Mouse (Mus musculus) MEL (cell line): Measurements from ENCODE around the gene D1Ertd622e. TPM values are rescaled to one million over a fixed set of nuclear protein-coding genes. Genes with fewer than 3 reads are reported as not detected.

Experiments used
- DNase-seq: peaks from one replicate; pipeline ENCODE4 v3.0.0; 2011; ENCODE audit warnings: low read depth, low spot score
- H3K27ac ChIP-seq: 2 replicates; pipeline ENCODE4 v1.5.1; 2012; ENCODE audit warnings: low read depth, mild to moderate bottlenecking, control low read depth, low read length, moderate library complexity; ENCODE audit not compliant: control insufficient read depth
- H3K27me3 ChIP-seq, 2 experiments: fragments of 150-350 bp in 1 of 2; sonication (generic) in 1 of 2; 2 replicates each; pipeline ENCODE4 v1.6.1; 2012; ENCODE audit warnings: low read length in 2 of 2, mild to moderate bottlenecking in 2 of 2, improper control_type of control experiment in 1 of 2, moderate library complexity in 1 of 2; ENCODE audit not compliant: insufficient read depth in 2 of 2, control insufficient read depth in 1 of 2
- H3K36me3 ChIP-seq, 2 experiments: 2 replicates each; pipeline ENCODE4 v1.6.1; 2012 to 2014; ENCODE audit warnings: low read length in 2 of 2, improper control_type of control experiment in 1 of 2, inconsistent platforms in 1 of 2, mild to moderate bottlenecking in 1 of 2; ENCODE audit not compliant: insufficient read depth in 2 of 2, control insufficient read depth in 1 of 2
- H3K4me1 ChIP-seq, 2 experiments: fragments of 150-350 bp in 1 of 2; sonication (generic) in 1 of 2; 2 replicates each; pipeline ENCODE4 v1.6.1; 2012; ENCODE audit warnings: low read length in 2 of 2, improper control_type of control experiment in 1 of 2, mild to moderate bottlenecking in 1 of 2; ENCODE audit not compliant: insufficient read depth in 2 of 2, control insufficient read depth in 1 of 2
- H3K4me3 ChIP-seq, 2 experiments: fragments of 150-350 bp in 1 of 2; sonication (generic) in 1 of 2; 2 replicates each; pipeline ENCODE4 v1.5.1; 2012; ENCODE audit warnings: low read depth in 2 of 2, low read length in 2 of 2, mild to moderate bottlenecking in 2 of 2, moderate library complexity in 2 of 2, control low read depth in 1 of 2, improper control_type of control experiment in 1 of 2; ENCODE audit not compliant: control insufficient read depth in 1 of 2, insufficient read depth in 1 of 2
- H3K79me2 ChIP-seq: 2 replicates; pipeline ENCODE4 v1.6.1; 2012; ENCODE audit warnings: mild to moderate bottlenecking, low read length, moderate library complexity; ENCODE audit not compliant: control insufficient read depth, poor library complexity, insufficient read depth
- H3K9ac ChIP-seq: 2 replicates; pipeline ENCODE4 v1.6.1; 2012; ENCODE audit warnings: low read depth, mild to moderate bottlenecking, control low read depth, low read length, moderate library complexity; ENCODE audit not compliant: control insufficient read depth, poor library complexity, severe bottlenecking
- H3K9me3 ChIP-seq: fragments of 150-350 bp; sonication (generic); replicated peaks from 2 replicates; pipeline ENCODE4 v1.6.1; 2012; ENCODE audit warnings: mild to moderate bottlenecking, low read length, improper control_type of control experiment, moderate library complexity; ENCODE audit not compliant: insufficient read depth
- BHLHE40 ChIP-seq: IDR thresholded peaks from 2 replicates; pipeline ENCODE4 v1.6.1; 2012; ENCODE audit warnings: low read depth, mild to moderate bottlenecking, inconsistent platforms, low read length, improper control_type of control experiment, borderline replicate concordance
- CHD1 ChIP-seq: IDR thresholded peaks from 2 replicates; pipeline ENCODE4 v1.6.1; 2012; ENCODE audit warnings: low read depth, mild to moderate bottlenecking, inconsistent platforms, low read length, improper control_type of control experiment
- EP300 ChIP-seq, 2 experiments: IDR thresholded peaks; 2 replicates each; pipeline ENCODE4 v1.6.1; 2011; ENCODE audit warnings: improper control_type of control experiment in 2 of 2, low read length in 2 of 2, low read depth in 1 of 2, mild to moderate bottlenecking in 1 of 2
- MAX ChIP-seq: IDR thresholded peaks from 2 replicates; pipeline ENCODE4 v1.6.1; 2011; ENCODE audit warnings: low read length, improper control_type of control experiment
- MAZ ChIP-seq: IDR thresholded peaks from 2 replicates; pipeline ENCODE4 v1.6.1; 2012; ENCODE audit warnings: low read depth, mild to moderate bottlenecking, inconsistent platforms, low read length, improper control_type of control experiment
- MXI1 ChIP-seq: IDR thresholded peaks from 2 replicates; pipeline ENCODE4 v1.6.1; 2011; ENCODE audit warnings: mild to moderate bottlenecking, low read depth, low read length, improper control_type of control experiment
- NRF1 ChIP-seq: IDR thresholded peaks from 2 replicates; pipeline ENCODE4 v1.6.1; 2014; ENCODE audit warnings: low read depth, mild to moderate bottlenecking, inconsistent platforms, low read length, improper control_type of control experiment, moderate library complexity; ENCODE audit not compliant: poor library complexity, insufficient read depth, severe bottlenecking
- TCF12 ChIP-seq: IDR thresholded peaks from 2 replicates; pipeline ENCODE4 v1.6.1; 2014; ENCODE audit warnings: low read depth, mild to moderate bottlenecking, inconsistent platforms, low read length, improper control_type of control experiment, moderate library complexity
- UBTF ChIP-seq: IDR thresholded peaks from 2 replicates; pipeline ENCODE4 v1.6.1; 2012; ENCODE audit warnings: low read depth, mild to moderate bottlenecking, inconsistent platforms, low read length, improper control_type of control experiment, moderate library complexity, borderline replicate concordance; ENCODE audit not compliant: insufficient read depth
- USF2 ChIP-seq, 2 experiments: IDR thresholded peaks; 2 replicates each; pipeline ENCODE4 v1.6.1; 2011 to 2012; ENCODE audit warnings: improper control_type of control experiment in 2 of 2, low read length in 2 of 2, borderline replicate concordance in 1 of 2, inconsistent platforms in 1 of 2, low read depth in 1 of 2, mild to moderate bottlenecking in 1 of 2; ENCODE audit not compliant: insufficient read depth in 1 of 2
- ZKSCAN1 ChIP-seq: IDR thresholded peaks from 2 replicates; pipeline ENCODE4 v1.6.1; 2012; ENCODE audit warnings: low read depth, mild to moderate bottlenecking, inconsistent platforms, low read length, improper control_type of control experiment, moderate library complexity
- polyA plus RNA-seq, 2 experiments: library from polyadenylated mRNA; stranded (reverse) in 1 of 2; unstranded in 1 of 2; fragments of >175 nt in 1 of 2; fragments of >200 nt in 1 of 2; gene quantifications; 2 replicates each; pipeline versions ENCODE4 v1.2.1 to v1.2.4; 2012; ENCODE audit warnings: low replicate concordance in 2 of 2, low read depth in 1 of 2; ENCODE audit not compliant: insufficient read length in 2 of 2, insufficient read depth in 1 of 2, missing spikeins in 1 of 2
- total RNA-seq: library from RNA; depleted of rRNA; stranded (reverse); fragments of 300-350 nt; gene quantifications from 2 replicates; pipeline ENCODE4 v1.2.3, GENCODE M21; 2012

The D1Ertd622e gene
- total and polyA plus RNA-seq, 3 experiments, result 26.8 to 53.9 (median 46.5) TPM

DNA sequence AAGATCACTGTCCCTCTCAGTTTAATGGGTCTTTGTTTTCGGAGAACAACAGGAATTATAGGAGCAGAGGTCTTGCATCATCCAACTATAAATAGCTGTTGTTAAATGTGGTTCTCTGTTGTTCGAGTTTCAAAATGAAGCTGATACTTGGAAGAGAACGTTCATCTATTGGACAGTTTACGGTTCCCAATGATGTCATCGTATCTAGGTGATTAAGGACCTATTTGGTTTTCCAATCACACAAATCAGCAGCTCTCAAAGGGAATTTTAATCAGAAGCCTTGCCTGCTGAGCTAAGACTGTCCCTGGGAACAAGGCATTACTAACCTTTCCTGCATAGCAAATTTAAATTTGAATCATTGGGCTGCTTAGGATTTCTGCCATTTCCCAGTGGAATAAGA lies 31.7 kb downstream of the D1Ertd622e start:
- no peak overlapping the region for H3K9ac ChIP-seq
- DNase-seq, result no peak

DNA sequence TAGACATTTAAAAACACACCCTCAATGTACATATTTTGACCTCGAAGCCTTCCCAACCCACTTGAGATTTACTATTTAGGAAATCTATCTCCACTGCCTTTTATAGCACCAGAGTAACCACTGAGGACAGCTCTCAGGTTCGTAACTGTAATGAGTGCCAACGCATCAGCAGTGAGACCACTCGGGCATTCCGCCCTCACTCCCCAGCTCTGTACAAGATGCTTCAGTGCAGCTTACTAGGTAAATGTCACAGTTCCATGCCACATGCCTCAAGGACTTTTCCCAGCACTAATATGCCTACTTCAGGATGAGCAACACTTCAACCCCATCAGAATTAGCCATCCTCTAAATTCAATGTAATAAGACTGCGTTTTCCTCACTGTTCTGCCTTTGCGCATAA lies 33.0 kb downstream of the D1Ertd622e start:
- TF ChIP-seq UBTF, result no peak
- no peak overlapping the region for H3K9ac ChIP-seq
- no peak overlapping the region for H3K4me3 ChIP-seq
- H3K27me3 ChIP-seq, result no peaks in the 10 kb centered on the region
- no peak overlapping the region for H3K27ac ChIP-seq
- no peaks in the 10 kb centered on the region for H3K9me3 ChIP-seq
- no peaks in the 10 kb centered on the region for H3K79me2 ChIP-seq
- no peak for DNase-seq
- H3K36me3 ChIP-seq, result peaks cover 0 to 17% of the 10 kb centered on the region in 2 experiments; a peak in 2 of 4 replicates
- peaks cover 9 to 12% of the 10 kb centered on the region in 2 experiments for H3K4me1 ChIP-seq

More for the DNA sequence above, 31.7 kb downstream of the D1Ertd622e start:
- Histone ChIP-seq H3K36me3 (peaks cover 0 to 19% of the 10 kb centered on the region in 2 experiments; a peak in 2 of 4 replicates), H3K27ac (no peak overlapping the region), H3K4me3 (no peak overlapping the region), H3K79me2 (no peaks in the 10 kb centered on the region), H3K27me3 (no peaks in the 10 kb centered on the region), H3K4me1 (peaks cover 9 to 12% of the 10 kb centered on the region in 2 experiments), H3K9me3 (no peaks in the 10 kb centered on the region)
- TF ChIP-seq TCF12 (no peak), ZKSCAN1 (no peak), EP300 (IDR thresholded peaks at IDR 0.05; ENCODE audit: low read depth in 1 of 2, low read length in 2 of 2) (no peak), CHD1 (no peak), MAX (no peak), MAZ (no peak), BHLHE40 (no peak), MXI1 (no peak)

DNA sequence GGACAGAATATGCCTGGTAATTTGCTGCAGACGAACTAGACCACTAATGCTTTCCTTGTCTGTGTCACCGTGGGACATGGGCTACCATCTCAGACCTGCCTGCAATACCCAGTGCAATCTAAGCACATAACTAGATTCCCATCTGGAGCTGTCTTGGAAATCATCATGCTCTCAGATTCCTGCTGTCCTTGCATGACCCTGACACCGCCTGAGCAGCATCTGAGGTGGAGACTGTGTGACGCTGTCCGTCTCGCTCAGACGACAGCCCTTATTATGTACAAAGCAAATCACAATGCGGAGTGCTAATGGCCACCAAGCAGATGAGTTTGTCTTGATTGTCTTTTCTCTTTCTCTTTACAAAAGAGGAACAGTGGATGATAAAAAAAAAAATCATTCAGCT lies 33.9 kb downstream of the D1Ertd622e start:
- no peak overlapping the region for H3K9ac ChIP-seq
- no peaks in the 10 kb centered on the region for H3K27me3 ChIP-seq
- no peak overlapping the region for H3K27ac ChIP-seq
- H3K4me1 ChIP-seq, result peaks cover 9 to 10% of the 10 kb centered on the region in 2 experiments
- H3K4me3 ChIP-seq, result no peak overlapping the region
- H3K79me2 ChIP-seq, result no peaks in the 10 kb centered on the region
- DNase-seq, result no peak
- TF ChIP-seq USF2 (IDR thresholded peaks at IDR 0.05; ENCODE audit: borderline replicate concordance in 1 of 2, insufficient read depth in 1 of 2, low read depth in 1 of 2, low read length in 2 of 2) (no peak), NRF1 (no peak)
- peaks cover 0 to 15% of the 10 kb centered on the region in 2 experiments; a peak in 2 of 4 replicates for H3K36me3 ChIP-seq
- no peaks in the 10 kb centered on the region for H3K9me3 ChIP-seq
